Mouse (Mus musculus): ENCODE results near the gene 6030408B16Rik. TPM values are rescaled to one million over a fixed set of nuclear protein-coding genes. Genes with fewer than 3 reads are reported as not detected.
"Not testable (repeated sequence)": the region's sequence is repeated elsewhere in the genome, so short reads cannot be mapped to it uniquely, and the experiment has no call there.

Gene 6030408B16Rik
- total RNA-seq, 1 experiment from 2014 or later = not detected

GRCm38 (mm10) chr15:101317814-101318500, 24.9 kb downstream of the 6030408B16Rik start:
- ATAC-seq (replicated peaks; ENCODE audit: low read depth, poor library complexity, severe bottlenecking) = peak; percentile 16

- no peak for ATAC-seq (replicated peaks; ENCODE audit: low read depth, poor library complexity, severe bottlenecking)
These were observed 26.1 kb downstream of the 6030408B16Rik start for GRCm38 (mm10) chr15:101318889-101319765.

- ATAC-seq (replicated peaks; ENCODE audit: low read depth, poor library complexity, severe bottlenecking) = peak; percentile 10; the same call in 1 of the 2 replicates
These were observed 27.1 kb downstream of the 6030408B16Rik start for GRCm38 (mm10) chr15:101320010-101320617.

GRCm38 (mm10) chr15:101320618-101321041, 27.6 kb downstream of the 6030408B16Rik start:
- peak; percentile 53 for ATAC-seq (replicated peaks; ENCODE audit: low read depth, poor library complexity, severe bottlenecking)

- ATAC-seq (replicated peaks; ENCODE audit: low read depth, poor library complexity, severe bottlenecking) = peak; percentile 1; the same call in 1 of the 2 replicates
These were observed 28.1 kb downstream of the 6030408B16Rik start for GRCm38 (mm10) chr15:101321126-101321525.

- ATAC-seq (replicated peaks; ENCODE audit: low read depth, poor library complexity, severe bottlenecking) = no peak
These were observed 29.1 kb downstream of the 6030408B16Rik start for GRCm38 (mm10) chr15:101322106-101322505.

- no peak for ATAC-seq (replicated peaks; ENCODE audit: low read depth, poor library complexity, severe bottlenecking)
These were observed 29.6 kb downstream of the 6030408B16Rik start for GRCm38 (mm10) chr15:101322640-101323039.

GRCm38 (mm10) chr15:101323511-101323910, 30.5 kb downstream of the 6030408B16Rik start:
- no peak for ATAC-seq (replicated peaks; ENCODE audit: low read depth, poor library complexity, severe bottlenecking)

- ATAC-seq (replicated peaks; ENCODE audit: low read depth, poor library complexity, severe bottlenecking) = not testable (repeated sequence)
These were observed 31.4 kb downstream of the 6030408B16Rik start for GRCm38 (mm10) chr15:101324409-101324808.

- peak; percentile 55 for ATAC-seq (replicated peaks; ENCODE audit: low read depth, poor library complexity, severe bottlenecking)
These were observed 33.1 kb downstream of the 6030408B16Rik start for GRCm38 (mm10) chr15:101325991-101326534.

- ATAC-seq (replicated peaks; ENCODE audit: low read depth, poor library complexity, severe bottlenecking) = peak; percentile 74
These were observed 34.3 kb downstream of the 6030408B16Rik start for GRCm38 (mm10) chr15:101327282-101327681.

GRCm38 (mm10) chr15:101328876-101329563, 36.0 kb downstream of the 6030408B16Rik start:
- no peak for ATAC-seq (replicated peaks; ENCODE audit: low read depth, poor library complexity, severe bottlenecking)

GRCm38 (mm10) chr15:101329564-101329892, 36.5 kb downstream of the 6030408B16Rik start:
- no peak for ATAC-seq (replicated peaks; ENCODE audit: low read depth, poor library complexity, severe bottlenecking)

- ATAC-seq (replicated peaks; ENCODE audit: low read depth, poor library complexity, severe bottlenecking) = no peak
These were observed 38.1 kb downstream of the 6030408B16Rik start for GRCm38 (mm10) chr15:101331090-101331489.

- no peak for ATAC-seq (replicated peaks; ENCODE audit: low read depth, poor library complexity, severe bottlenecking)
These were observed 39.4 kb downstream of the 6030408B16Rik start for GRCm38 (mm10) chr15:101332370-101332769.

- no peak for ATAC-seq (replicated peaks; ENCODE audit: low read depth, poor library complexity, severe bottlenecking)
These were observed 40.2 kb downstream of the 6030408B16Rik start for GRCm38 (mm10) chr15:101333165-101333564.

- ATAC-seq (replicated peaks; ENCODE audit: low read depth, poor library complexity, severe bottlenecking) = peak; percentile 50
These were observed 40.6 kb downstream of the 6030408B16Rik start for GRCm38 (mm10) chr15:101333648-101334047.

- peak; percentile 71 for ATAC-seq (replicated peaks; ENCODE audit: low read depth, poor library complexity, severe bottlenecking)
These were observed 43.6 kb downstream of the 6030408B16Rik start for GRCm38 (mm10) chr15:101336474-101337174.

GRCm38 (mm10) chr15:101338359-101338758, 45.3 kb downstream of the 6030408B16Rik start:
- ATAC-seq (replicated peaks; ENCODE audit: low read depth, poor library complexity, severe bottlenecking) = no peak
